Mouse (Mus musculus): Measurements from ENCODE around the gene Tle6.

- TF ChIP-seq CTCF (IDR thresholded peaks at IDR 0.05; ENCODE audit: low read depth, low read length), result no peak
- no peak for TF ChIP-seq TAL1 (conservative IDR thresholded peaks at IDR 0.05; ENCODE audit: low read depth, low read length)
- no peak for TF ChIP-seq GATA1 (IDR thresholded peaks at IDR 0.05; ENCODE audit: borderline replicate concordance, low read length)
- TF ChIP-seq POLR2AphosphoS5 (IDR thresholded peaks at IDR 0.05; ENCODE audit: insufficient replicate concordance, low read depth, low read length), result no peak
Measured at GRCm38 (mm10) chr10:81601396-81601905, 578 bp upstream of the Tle6 start.
